Mouse (Mus musculus): Measurements from ENCODE around the gene Myh10. TPM values are rescaled to one million over a fixed set of nuclear protein-coding genes. Genes with fewer than 3 reads are reported as not detected.

Gene Myh10
- polyA plus RNA-seq (2014; fragmentation: Nextera tagmentation; extraction: Ambion mirVana) = 131 and 140 TPM in 2 replicates

DNA sequence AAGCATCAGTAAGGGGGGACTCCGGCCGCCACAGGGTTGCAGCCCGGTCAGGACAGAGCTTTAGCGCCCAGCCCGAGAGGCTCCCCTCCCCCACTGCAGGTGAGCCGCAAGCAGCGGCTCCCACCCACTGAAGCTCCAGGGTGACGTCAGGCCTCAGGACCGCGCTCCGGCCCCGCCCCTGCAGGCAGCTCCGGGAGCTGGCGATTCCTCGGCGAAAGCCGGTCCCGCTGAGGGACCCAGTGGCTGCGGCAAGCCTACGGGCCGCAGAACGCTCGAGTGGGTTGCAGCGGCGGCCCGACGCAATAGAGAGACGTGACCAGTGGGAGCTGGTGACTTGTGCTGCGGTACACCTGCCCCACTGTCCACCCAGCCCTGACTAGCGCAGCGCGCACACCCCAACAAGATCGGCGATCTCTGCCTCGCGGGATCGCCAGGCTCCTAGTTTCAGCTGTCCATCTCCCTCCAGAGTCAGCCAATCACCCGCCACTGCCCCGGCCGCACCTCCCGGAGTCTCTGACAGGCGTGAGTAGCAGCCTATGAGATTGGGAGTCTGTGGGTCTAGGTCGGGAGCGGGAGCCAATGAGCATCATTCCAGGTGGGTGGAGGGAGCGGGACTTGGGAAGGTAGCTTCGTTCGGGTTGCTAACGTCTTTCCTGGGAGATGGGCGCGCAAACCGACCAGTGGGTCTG lies at the start of gene Myh10:
Gene Myh10 (plus strand): TSS at position 239 of the 689 bp plus-strand sequence.
- H3K4me3 ChIP-seq (ENCODE audit: low read depth, low read length) = peak within 1 kb of the TSS; percentile 93
- DNase-seq (ENCODE audit: low spot score) (peak; percentile 98), ATAC-seq (ENCODE audit: low FRiP score) (peak; percentile 99)
- H3K27ac ChIP-seq (ENCODE audit: low read depth, low read length) = peak within 1 kb of the TSS; percentile 94
- under 1% methylated on average over 51 of the region's 51 CpGs for whole genome bisulfite sequencing
- H3K27me3 ChIP-seq (ENCODE audit: control insufficient read depth, insufficient read depth, low read length) = no peaks in the 10 kb centered on the region
- no peaks in the 10 kb centered on the region for H3K9me3 ChIP-seq (ENCODE audit: control insufficient read depth, low read length)
- peak within 1 kb of the TSS; percentile 97 for H3K9ac ChIP-seq (ENCODE audit: low read depth, low read length)
- H3K4me1 ChIP-seq (replicated peaks; ENCODE audit: control insufficient read depth, insufficient read depth, low read length) = no peaks in the 10 kb centered on the region
- peak within 1 kb of the TSS; percentile 52 for H3K4me2 ChIP-seq (replicated peaks; ENCODE audit: low read depth, low read length)
- H3K36me3 ChIP-seq (ENCODE audit: control insufficient read depth, insufficient read depth, low read length) = no peaks in the 10 kb centered on the region

- no peak overlapping the region for H3K9ac ChIP-seq (ENCODE audit: low read depth, low read length)
- no peaks in the 10 kb centered on the region for H3K27me3 ChIP-seq (ENCODE audit: control insufficient read depth, insufficient read depth, low read length)
- no peak overlapping the region for H3K4me2 ChIP-seq (replicated peaks; ENCODE audit: low read depth, low read length)
- no peak overlapping the region for H3K27ac ChIP-seq (ENCODE audit: low read depth, low read length)
- no peaks in the 10 kb centered on the region for H3K9me3 ChIP-seq (ENCODE audit: control insufficient read depth, low read length)
- DNase-seq (ENCODE audit: low spot score) (no peak), ATAC-seq (ENCODE audit: low FRiP score) (no peak)
- 60% methylated on average over 6 of the region's 6 CpGs for WGBS
- H3K4me1 ChIP-seq (replicated peaks; ENCODE audit: control insufficient read depth, insufficient read depth, low read length) = no peaks in the 10 kb centered on the region; the same call in 1 of the 2 replicates
- H3K36me3 ChIP-seq (ENCODE audit: control insufficient read depth, insufficient read depth, low read length) = no peaks in the 10 kb centered on the region
- no peak overlapping the region for H3K4me3 ChIP-seq (ENCODE audit: low read depth, low read length)
Observed at GRCm38 (mm10) chr11:68644781-68645180, 46.6 kb upstream of the Myh10 start.

DNA sequence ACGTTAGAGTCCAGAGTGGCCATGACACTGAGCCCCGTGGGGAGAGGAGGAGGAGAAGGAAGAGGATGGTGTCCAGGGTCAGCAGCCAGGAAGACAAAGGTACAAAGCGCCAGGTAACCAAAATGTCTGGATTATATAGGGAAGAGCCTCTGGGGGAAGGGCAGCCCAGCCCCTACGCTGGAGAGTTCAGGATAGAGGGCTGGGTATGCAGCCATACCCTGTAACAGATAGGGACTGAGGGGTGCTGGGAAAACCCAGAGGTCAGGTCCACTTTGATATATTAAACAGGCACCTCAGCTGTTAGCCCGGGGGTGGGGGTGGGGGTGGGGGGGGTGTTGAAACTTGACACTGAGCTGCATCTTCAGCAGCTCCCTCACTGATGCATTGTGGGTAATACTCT lies 43.6 kb upstream of the Myh10 start:
- Histone ChIP-seq H3K4me3 (ENCODE audit: low read depth, low read length) (no peak overlapping the region), H3K27me3 (ENCODE audit: control insufficient read depth, insufficient read depth, low read length) (no peaks in the 10 kb centered on the region), H3K4me2 (replicated peaks; ENCODE audit: low read depth, low read length) (no peak overlapping the region), H3K36me3 (ENCODE audit: control insufficient read depth, insufficient read depth, low read length) (no peaks in the 10 kb centered on the region), H3K9me3 (ENCODE audit: control insufficient read depth, low read length) (no peaks in the 10 kb centered on the region), H3K27ac (ENCODE audit: low read depth, low read length) (no peak overlapping the region), H3K4me1 (replicated peaks; ENCODE audit: control insufficient read depth, insufficient read depth, low read length) (no peaks in the 10 kb centered on the region; the same call in 1 of the 2 replicates), H3K9ac (ENCODE audit: low read depth, low read length) (no peak overlapping the region)
- DNase-seq (ENCODE audit: low spot score) (no peak), ATAC-seq (ENCODE audit: low FRiP score) (no peak)
- 49% methylated on average over 5 of the region's 5 CpGs for WGBS

GRCm38 (mm10) chr11:68648385-68649148 lies 42.8 kb upstream of the Myh10 start:
- H3K4me2 ChIP-seq (replicated peaks; ENCODE audit: low read depth, low read length) = no peak overlapping the region
- H3K27ac ChIP-seq (ENCODE audit: low read depth, low read length) = no peak overlapping the region
- DNase-seq (ENCODE audit: low spot score) (no peak), ATAC-seq (ENCODE audit: low FRiP score) (no peak)
- H3K9ac ChIP-seq (ENCODE audit: low read depth, low read length) = no peak overlapping the region
- no peaks in the 10 kb centered on the region for H3K36me3 ChIP-seq (ENCODE audit: control insufficient read depth, insufficient read depth, low read length)
- no peaks in the 10 kb centered on the region for H3K27me3 ChIP-seq (ENCODE audit: control insufficient read depth, insufficient read depth, low read length)
- no peak overlapping the region for H3K4me3 ChIP-seq (ENCODE audit: low read depth, low read length)
- no peaks in the 10 kb centered on the region for H3K9me3 ChIP-seq (ENCODE audit: control insufficient read depth, low read length)
- no peaks in the 10 kb centered on the region; the same call in 1 of the 2 replicates for H3K4me1 ChIP-seq (replicated peaks; ENCODE audit: control insufficient read depth, insufficient read depth, low read length)
- 73% methylated on average over 16 of the region's 16 CpGs for WGBS

GRCm38 (mm10) chr11:68651518-68651917 lies 39.8 kb upstream of the Myh10 start:
- H3K4me1 ChIP-seq (replicated peaks; ENCODE audit: control insufficient read depth, insufficient read depth, low read length) = no peaks in the 10 kb centered on the region; the same call in 1 of the 2 replicates
- DNase-seq (ENCODE audit: low spot score) = no peak
- no peaks in the 10 kb centered on the region for H3K36me3 ChIP-seq (ENCODE audit: control insufficient read depth, insufficient read depth, low read length)
- H3K27ac ChIP-seq (ENCODE audit: low read depth, low read length) = no peak overlapping the region
- no peak for ATAC-seq (ENCODE audit: low FRiP score)
- no peak overlapping the region for H3K9ac ChIP-seq (ENCODE audit: low read depth, low read length)
- H3K4me3 ChIP-seq (ENCODE audit: low read depth, low read length) = no peak overlapping the region
- WGBS = 84% methylated on average over 2 of the region's 2 CpGs
- no peak overlapping the region for H3K4me2 ChIP-seq (replicated peaks; ENCODE audit: low read depth, low read length)
- H3K27me3 ChIP-seq (ENCODE audit: control insufficient read depth, insufficient read depth, low read length) = no peaks in the 10 kb centered on the region
- no peaks in the 10 kb centered on the region for H3K9me3 ChIP-seq (ENCODE audit: control insufficient read depth, low read length)

GRCm38 (mm10) chr11:68655524-68655923 lies 35.8 kb upstream of the Myh10 start:
- DNase-seq (ENCODE audit: low spot score) = no peak
- Histone ChIP-seq H3K27me3 (ENCODE audit: control insufficient read depth, insufficient read depth, low read length) (no peaks in the 10 kb centered on the region), H3K4me1 (replicated peaks; ENCODE audit: control insufficient read depth, insufficient read depth, low read length) (no peaks in the 10 kb centered on the region), H3K9me3 (ENCODE audit: control insufficient read depth, low read length) (no peaks in the 10 kb centered on the region), H3K4me2 (replicated peaks; ENCODE audit: low read depth, low read length) (no peak overlapping the region), H3K9ac (ENCODE audit: low read depth, low read length) (no peak overlapping the region), H3K4me3 (ENCODE audit: low read depth, low read length) (no peak overlapping the region), H3K36me3 (ENCODE audit: control insufficient read depth, insufficient read depth, low read length) (no peaks in the 10 kb centered on the region), H3K27ac (ENCODE audit: low read depth, low read length) (no peak overlapping the region)
- WGBS = 91% methylated on average over 1 of the region's 1 CpGs
- ATAC-seq (ENCODE audit: low FRiP score) = no peak

- no peak overlapping the region for H3K4me2 ChIP-seq (replicated peaks; ENCODE audit: low read depth, low read length)
- H3K9ac ChIP-seq (ENCODE audit: low read depth, low read length) = no peak overlapping the region
- H3K4me3 ChIP-seq (ENCODE audit: low read depth, low read length) = no peak overlapping the region
- WGBS = 64% methylated on average over 6 of the region's 6 CpGs
- no peaks in the 10 kb centered on the region for H3K36me3 ChIP-seq (ENCODE audit: control insufficient read depth, insufficient read depth, low read length)
- no peak overlapping the region for H3K27ac ChIP-seq (ENCODE audit: low read depth, low read length)
- no peaks in the 10 kb centered on the region for H3K27me3 ChIP-seq (ENCODE audit: control insufficient read depth, insufficient read depth, low read length)
- H3K4me1 ChIP-seq (replicated peaks; ENCODE audit: control insufficient read depth, insufficient read depth, low read length) = no peaks in the 10 kb centered on the region
- H3K9me3 ChIP-seq (ENCODE audit: control insufficient read depth, low read length) = no peaks in the 10 kb centered on the region
- DNase-seq (ENCODE audit: low spot score) (no peak), ATAC-seq (ENCODE audit: low FRiP score) (no peak)
Observed at GRCm38 (mm10) chr11:68656887-68657685, 34.3 kb upstream of the Myh10 start.

DNA sequence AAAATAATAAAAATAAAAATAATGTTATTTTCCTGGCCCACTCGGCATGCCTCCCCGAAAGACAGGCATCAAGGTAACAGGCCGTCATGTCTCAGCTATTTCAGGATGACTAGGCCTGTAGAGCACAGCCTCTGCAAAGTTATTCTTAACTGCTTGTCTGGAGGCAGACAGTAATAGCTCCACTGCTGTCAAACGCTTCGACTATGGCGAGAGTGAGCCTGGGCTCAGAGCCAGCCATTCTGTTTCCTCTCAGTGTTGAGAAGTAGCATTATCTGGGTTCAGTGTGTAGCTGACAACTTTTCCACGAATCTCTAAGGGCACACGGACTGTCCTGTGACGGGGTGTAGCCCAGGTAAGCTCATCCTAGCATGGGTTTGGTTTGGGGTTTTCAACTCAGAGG lies 33.5 kb upstream of the Myh10 start:
- Histone ChIP-seq H3K36me3 (ENCODE audit: control insufficient read depth, insufficient read depth, low read length) (no peaks in the 10 kb centered on the region), H3K4me1 (replicated peaks; ENCODE audit: control insufficient read depth, insufficient read depth, low read length) (no peaks in the 10 kb centered on the region), H3K9ac (ENCODE audit: low read depth, low read length) (no peak overlapping the region), H3K27ac (ENCODE audit: low read depth, low read length) (no peak overlapping the region), H3K9me3 (ENCODE audit: control insufficient read depth, low read length) (no peaks in the 10 kb centered on the region), H3K4me2 (replicated peaks; ENCODE audit: low read depth, low read length) (no peak overlapping the region), H3K27me3 (ENCODE audit: control insufficient read depth, insufficient read depth, low read length) (no peaks in the 10 kb centered on the region), H3K4me3 (ENCODE audit: low read depth, low read length) (no peak overlapping the region)
- DNase-seq (ENCODE audit: low spot score) (no peak), ATAC-seq (ENCODE audit: low FRiP score) (no peak)
- 76% methylated on average over 9 of the region's 9 CpGs for WGBS
